Mouse (Mus musculus): ENCODE results near the gene Spn. TPM values are rescaled to one million over a fixed set of nuclear protein-coding genes. Genes with fewer than 3 reads are reported as not detected.

The Spn gene
- total and polyA plus RNA-seq, 3 experiments, result 135 to 184 (median 169) TPM

GRCm38 (mm10) chr7:127084794-127085193 lies 52.8 kb downstream of the Spn start:
- Histone ChIP-seq H3K36me3 (ENCODE audit: control insufficient read depth in 1 of 2, insufficient read depth in 2 of 2, low read length in 2 of 2) (peaks cover 0 to 33% of the 10 kb centered on the region in 2 experiments; a peak in 3 of 4 replicates), H3K4me3 (ENCODE audit: control insufficient read depth in 1 of 2, insufficient read depth in 1 of 2, low read depth in 2 of 2, low read length in 2 of 2) (peak overlapping the region; percentile 42 to 47), H3K9me3 (replicated peaks; ENCODE audit: insufficient read depth, low read length) (no peaks in the 10 kb centered on the region), H3K4me1 (ENCODE audit: control insufficient read depth in 1 of 2, insufficient read depth in 2 of 2, low read length in 2 of 2) (peaks cover 16 to 33% of the 10 kb centered on the region in 2 experiments), H3K9ac (ENCODE audit: control insufficient read depth, low read depth, low read length, poor library complexity, severe bottlenecking) (peak overlapping the region; percentile 66), H3K27me3 (ENCODE audit: control insufficient read depth in 1 of 2, insufficient read depth in 2 of 2, low read length in 2 of 2) (no peaks in the 10 kb centered on the region), H3K79me2 (ENCODE audit: control insufficient read depth, insufficient read depth, low read length, poor library complexity) (peaks cover 29% of the 10 kb centered on the region), H3K27ac (ENCODE audit: control insufficient read depth, low read depth, low read length) (peak overlapping the region; percentile 98)
- TF ChIP-seq ZC3H11A (IDR thresholded peaks at IDR 0.05; ENCODE audit: low read depth, low read length) (no peak), POLR2AphosphoS5 (IDR thresholded peaks at IDR 0.05; ENCODE audit: borderline replicate concordance, low read depth, low read length) (no peak), POLR2A (IDR thresholded peaks at IDR 0.05; ENCODE audit: control insufficient read depth in 1 of 2, insufficient read depth in 1 of 2, low read depth in 1 of 2, low read length in 2 of 2, poor library complexity in 1 of 2) (peak; percentile 10 to 44; a peak in 2 of 4 replicates), ZNF384 (IDR thresholded peaks at IDR 0.05; ENCODE audit: low read depth, low read length) (no peak), MEF2A (IDR thresholded peaks at IDR 0.05; ENCODE audit: extremely low read depth, insufficient replicate concordance, low read depth, low read length, poor library complexity, severe bottlenecking) (no peak), NELFE (IDR thresholded peaks at IDR 0.05; ENCODE audit: low read depth, low read length) (no peak), MAZ (IDR thresholded peaks at IDR 0.05; ENCODE audit: low read depth, low read length) (no peak), TCF12 (IDR thresholded peaks at IDR 0.05; ENCODE audit: low read depth, low read length) (no peak)
- DNase-seq (ENCODE audit: low read depth, low spot score), result peak; percentile 44

GRCm38 (mm10) chr7:127083689-127084088 lies 53.9 kb downstream of the Spn start:
- H3K36me3 ChIP-seq (ENCODE audit: control insufficient read depth in 1 of 2, insufficient read depth in 2 of 2, low read length in 2 of 2), result peaks cover 0 to 33% of the 10 kb centered on the region in 2 experiments; a peak in 3 of 4 replicates
- peaks cover 28% of the 10 kb centered on the region for H3K79me2 ChIP-seq (ENCODE audit: control insufficient read depth, insufficient read depth, low read length, poor library complexity)
- peak overlapping the region; percentile 66; the same call in 1 of the 2 replicates for H3K9ac ChIP-seq (ENCODE audit: control insufficient read depth, low read depth, low read length, poor library complexity, severe bottlenecking)
- no peaks in the 10 kb centered on the region for H3K9me3 ChIP-seq (replicated peaks; ENCODE audit: insufficient read depth, low read length)
- peak overlapping the region in 1 of 2 experiments; percentile 24; a peak in 1 of 4 replicates for H3K4me3 ChIP-seq (ENCODE audit: control insufficient read depth in 1 of 2, insufficient read depth in 1 of 2, low read depth in 2 of 2, low read length in 2 of 2)
- H3K4me1 ChIP-seq (ENCODE audit: control insufficient read depth in 1 of 2, insufficient read depth in 2 of 2, low read length in 2 of 2), result peaks cover 16 to 33% of the 10 kb centered on the region in 2 experiments
- no peaks in the 10 kb centered on the region for H3K27me3 ChIP-seq (ENCODE audit: control insufficient read depth in 1 of 2, insufficient read depth in 2 of 2, low read length in 2 of 2)
- H3K27ac ChIP-seq (ENCODE audit: control insufficient read depth, low read depth, low read length), result peak overlapping the region; percentile 98
- TF ChIP-seq TBP (IDR thresholded peaks at IDR 0.05; ENCODE audit: low read depth, low read length) (peak; percentile 85; the same call in 1 of the 2 replicates), GATA1 (IDR thresholded peaks at IDR 0.05; ENCODE audit: low read depth, low read length) (peak; percentile 94), POLR2A (IDR thresholded peaks at IDR 0.05; ENCODE audit: control insufficient read depth in 1 of 2, insufficient read depth in 1 of 2, low read depth in 1 of 2, low read length in 2 of 2, poor library complexity in 1 of 2) (peak in 1 of 2 experiments; percentile 65; a peak in 1 of 4 replicates), SMC3 (IDR thresholded peaks at IDR 0.05; ENCODE audit: low read depth, low read length) (no peak), HCFC1 (IDR thresholded peaks at IDR 0.05; ENCODE audit: low read depth, low read length) (no peak), NRF1 (IDR thresholded peaks at IDR 0.05; ENCODE audit: insufficient read depth, low read depth, low read length, poor library complexity, severe bottlenecking) (no peak), BHLHE40 (IDR thresholded peaks at IDR 0.05; ENCODE audit: borderline replicate concordance, low read depth, low read length) (no peak), E2F4 (IDR thresholded peaks at IDR 0.05; ENCODE audit: borderline replicate concordance, low read depth, low read length) (no peak), ELF1 (IDR thresholded peaks at IDR 0.05; ENCODE audit: low read depth, low read length) (no peak), TAL1 (IDR thresholded peaks at IDR 0.05; ENCODE audit: low read length) (peak; percentile 53), MAFK (IDR thresholded peaks at IDR 0.05; ENCODE audit: borderline replicate concordance, low read depth, low read length) (no peak)
- DNase-seq (ENCODE audit: low read depth, low spot score), result peak; percentile 93
